Mouse (Mus musculus) liver (tissue): ENCODE data around the gene Pttg1ip.

Experiments
- DNase-seq: peaks from one replicate; pipeline ENCODE4 v3.0.0-alpha.2; 2020; ENCODE audit warnings: mixed read lengths

Pttg1ip gene

DNA sequence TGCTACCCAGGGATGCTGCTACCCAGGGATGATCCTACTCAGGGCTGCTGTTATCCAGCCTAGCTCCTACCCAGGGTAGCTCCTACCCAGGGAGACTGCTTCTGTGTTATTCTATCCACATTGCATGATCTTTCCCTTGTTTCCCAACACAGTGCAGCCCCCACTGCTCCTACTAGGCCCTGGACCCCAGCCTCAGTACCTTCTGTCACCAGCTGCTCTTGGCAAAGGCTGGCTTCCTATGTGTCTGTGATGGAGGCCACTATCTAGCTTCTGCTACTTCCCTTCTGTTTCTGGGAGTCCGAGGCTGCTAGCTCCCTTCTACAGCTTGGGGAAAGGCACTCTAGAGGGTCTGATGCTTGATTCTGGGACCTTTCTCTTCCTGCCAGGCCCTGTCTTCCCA is 65.9 kb downstream of the Pttg1ip start:
- DNase-seq: no peak

DNA sequence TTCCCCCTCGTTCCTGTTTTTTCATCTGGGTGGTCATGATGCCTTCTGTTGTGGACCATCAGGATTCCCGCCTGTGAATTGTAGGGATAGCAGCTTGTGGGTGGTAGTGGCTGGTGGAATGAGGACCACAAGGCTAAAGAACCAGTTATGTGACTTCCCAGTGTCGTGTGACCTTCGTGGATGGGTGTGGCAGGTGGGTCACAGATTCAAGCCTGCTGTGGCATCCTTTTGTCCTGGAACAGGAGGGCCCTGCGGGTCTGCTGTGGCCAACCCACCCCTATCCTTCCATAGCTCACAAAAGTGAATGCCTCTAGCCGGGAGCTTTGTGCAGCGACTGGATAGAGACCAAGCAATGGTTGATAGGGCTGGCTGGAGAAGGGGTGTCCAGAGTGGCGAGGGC is 66.4 kb downstream of the Pttg1ip start:
- DNase-seq: no peak
